Mouse (Mus musculus): ENCODE data around the gene Slc7a15.

DNA sequence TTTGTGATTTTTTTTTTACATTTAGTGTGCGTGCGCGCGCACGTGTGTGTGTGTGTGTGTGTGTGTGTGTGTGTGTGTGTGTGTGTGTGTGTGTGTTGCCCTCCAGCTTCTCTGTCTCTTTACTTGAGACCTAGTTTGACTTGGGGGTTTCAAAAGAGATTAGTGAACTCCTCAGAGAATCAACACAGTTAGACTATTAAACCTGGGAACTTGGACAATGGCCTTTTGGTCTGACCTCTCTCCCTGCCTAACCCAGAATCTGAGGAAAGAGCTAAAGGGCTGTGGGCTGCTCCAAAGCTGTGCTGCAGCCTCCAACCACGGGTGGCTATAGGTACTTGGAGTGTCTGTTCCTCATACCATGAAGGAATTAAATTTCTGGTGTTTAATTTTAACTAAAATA is 94.7 kb downstream of the Slc7a15 start:
- TF ChIP-seq CTCF (IDR thresholded peaks at IDR 0.05; ENCODE audit: low read depth, low read length) (no peak), EP300 (IDR thresholded peaks at IDR 0.05; ENCODE audit: insufficient read depth, low read depth, low read length) (no peak), POLR2A (IDR thresholded peaks at IDR 0.05; ENCODE audit: insufficient read depth, low read length) (no peak)
